Mouse (Mus musculus) granulocyte monocyte progenitor cell, adult 5-6 weeks (primary cell): ENCODE data around the gene Tefm. TPM values are rescaled to one million over a fixed set of nuclear protein-coding genes. Genes with fewer than 3 reads are reported as not detected.
"Not testable (repeated sequence)": the region's sequence is repeated elsewhere in the genome, so short reads cannot be mapped to it uniquely, and the experiment has no call there.

Experiments
- ATAC-seq: replicated peaks from 2 replicates; pipeline ENCODE4 v1.8.0; 2016; ENCODE audit warnings: mild to moderate bottlenecking, moderate TSS enrichment, inconsistent platforms; ENCODE audit not compliant: poor library complexity, severe bottlenecking
- total RNA-seq, 2 experiments: library from RNA; stranded (forward) in 1 of 2; stranded (reverse) in 1 of 2; fragments of 200-712, 200-1000 nt in 1 of 2; fragments of >200 nt in 1 of 2; fragmentation: Nextera tagmentation in 1 of 2; gene quantifications; 2 replicates each; pipeline ENCODE4 v1.2.3; 2014 to 2017

Tefm gene
- 23.9 and 27.3 TPM in 2 replicates for total RNA-seq (2014; fragmentation: Nextera tagmentation)
- 23.1 and 23.8 TPM in 2 replicates for total RNA-seq (2017)

DNA sequence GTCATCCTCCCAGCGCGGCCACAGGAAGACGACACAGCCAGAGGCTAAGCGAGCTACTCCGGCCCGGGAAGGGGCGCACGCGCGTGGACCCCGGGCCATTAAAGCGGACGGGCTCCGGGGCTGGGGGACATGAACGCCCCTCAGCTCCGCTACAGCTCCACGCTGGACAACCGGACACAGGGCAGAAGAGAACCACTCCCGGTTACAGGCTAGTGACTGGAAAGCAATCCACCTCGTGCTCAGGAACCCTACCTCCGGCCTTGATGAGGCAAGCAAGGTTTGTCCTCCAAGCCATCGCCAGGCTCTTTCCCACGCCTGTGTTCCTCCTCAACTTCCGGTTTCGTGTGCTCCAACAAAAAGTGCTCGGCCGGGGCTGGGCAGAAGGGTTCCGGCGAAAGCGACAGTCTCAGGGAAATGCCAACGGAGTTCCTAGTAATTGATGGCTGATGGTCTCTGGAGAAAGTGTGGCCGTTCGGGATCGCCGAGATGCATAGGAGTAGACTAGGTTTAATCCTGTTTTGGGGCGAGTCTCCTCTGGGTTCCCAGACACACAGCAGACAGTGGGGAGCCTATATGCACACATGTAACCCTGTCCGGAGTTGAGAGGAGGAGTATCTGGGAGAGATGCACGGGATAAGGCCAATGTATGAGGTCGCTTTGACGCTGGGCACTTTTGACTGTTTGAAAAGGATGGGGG is at the start of gene Tefm:
Gene Tefm, minus strand, starts transcription at position 351 of the 697 bp plus-strand sequence.
- peak; percentile 77 for ATAC-seq

DNA sequence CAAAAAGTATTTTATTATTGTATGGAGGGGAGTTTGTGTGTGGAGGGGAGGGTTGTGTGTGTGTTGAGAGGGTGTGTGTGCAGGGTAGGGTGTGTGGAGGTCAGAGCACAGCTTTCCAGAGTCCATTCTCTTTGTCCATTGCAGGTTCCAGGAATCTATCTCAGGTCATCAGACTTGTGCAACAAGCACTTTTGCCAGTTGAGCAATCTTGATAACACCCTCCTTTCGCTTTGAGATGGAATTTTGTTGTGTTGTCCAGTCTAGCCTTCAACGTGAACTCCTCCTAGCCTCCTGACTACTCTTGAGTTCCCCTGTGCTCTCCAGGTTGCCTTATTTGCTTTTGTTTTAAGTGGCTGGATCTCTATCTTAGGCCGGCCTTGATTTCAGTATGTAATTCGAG is 48.3 kb upstream of the Tefm start:
- no peak for ATAC-seq

DNA sequence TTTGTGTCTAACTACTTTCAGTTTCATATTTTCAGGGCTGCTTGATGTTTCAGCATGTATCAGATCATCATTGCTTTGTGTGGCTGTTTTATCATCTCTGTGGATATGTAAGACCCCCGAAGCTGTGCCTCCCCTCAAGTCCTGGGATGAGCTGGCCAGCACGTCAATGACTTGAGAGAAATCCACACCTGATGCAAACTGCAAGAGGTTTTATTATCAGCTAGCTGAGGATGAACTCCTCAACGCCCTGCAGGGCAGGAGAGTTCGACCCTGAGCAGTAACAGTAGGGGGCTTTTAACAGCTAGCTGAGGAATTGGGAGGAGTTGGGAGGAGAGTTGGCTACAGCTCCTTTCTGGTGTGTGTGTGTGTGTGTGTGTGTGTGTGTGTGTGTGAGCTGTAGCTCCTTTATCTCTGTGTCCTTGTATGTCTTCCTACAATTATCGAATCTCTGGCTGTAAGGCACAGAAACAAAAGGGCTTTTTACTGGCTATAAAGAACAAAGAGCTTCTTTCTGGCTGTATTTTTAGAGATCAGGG is 43.5 kb upstream of the Tefm start:
- ATAC-seq: not testable (repeated sequence)

DNA sequence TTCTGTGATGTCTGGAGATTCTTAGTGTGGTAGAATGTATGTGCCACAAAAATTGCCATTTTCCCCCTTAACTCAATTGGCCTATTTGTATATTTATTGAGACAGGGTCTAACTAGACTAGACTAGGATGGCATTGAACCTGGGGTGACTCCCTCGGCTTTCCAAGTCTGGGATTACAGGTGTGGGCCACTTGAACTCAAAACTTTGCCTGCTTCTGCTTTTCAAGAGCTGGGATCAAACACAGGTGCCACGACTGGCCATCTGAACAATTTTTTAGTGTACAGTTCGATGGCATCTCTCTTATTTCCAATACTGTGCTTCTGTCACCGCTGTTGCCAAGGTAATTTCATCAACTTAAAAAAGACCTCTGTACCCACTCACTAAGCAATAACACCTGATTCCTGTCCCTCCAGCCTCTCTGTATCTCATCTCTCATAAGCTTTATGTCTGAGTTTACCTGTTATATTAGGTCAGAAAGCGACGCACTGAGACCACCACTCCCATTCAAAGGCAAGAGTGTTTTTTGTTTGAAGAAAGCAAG is 42.6 kb upstream of the Tefm start:
- no peak for ATAC-seq

DNA sequence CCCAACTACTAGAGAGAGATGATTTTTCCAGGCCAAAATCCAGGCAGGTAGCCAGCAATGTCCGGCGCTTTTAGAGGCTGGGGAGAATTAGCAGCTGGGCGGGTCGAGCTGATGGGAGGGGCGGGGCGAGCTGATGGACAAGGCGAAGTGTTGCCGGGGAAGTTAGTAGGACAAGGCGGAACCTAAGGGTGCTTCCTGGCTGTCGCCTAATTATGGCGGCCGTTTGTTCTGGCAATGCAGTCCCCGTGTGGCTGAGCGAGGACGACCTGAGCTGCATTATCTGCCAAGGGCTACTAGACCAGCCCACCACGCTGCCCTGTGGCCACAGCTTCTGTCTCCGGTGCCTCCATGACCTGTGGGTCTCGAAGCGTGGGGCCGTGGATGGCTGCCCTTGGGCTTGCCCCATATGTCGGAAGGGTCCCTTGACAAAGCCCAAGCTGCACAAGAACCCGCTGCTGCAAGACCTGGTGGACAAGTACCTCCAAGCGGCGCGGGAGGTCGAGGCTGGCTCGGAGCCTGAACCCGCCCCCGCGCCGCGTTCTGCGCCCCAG is 41.8 kb upstream of the Tefm start, which contains the start of gene Rnf135:
Gene Rnf135, plus strand, starts transcription at position 147 of the 551 bp plus-strand sequence.
- ATAC-seq: peak; percentile 100

DNA sequence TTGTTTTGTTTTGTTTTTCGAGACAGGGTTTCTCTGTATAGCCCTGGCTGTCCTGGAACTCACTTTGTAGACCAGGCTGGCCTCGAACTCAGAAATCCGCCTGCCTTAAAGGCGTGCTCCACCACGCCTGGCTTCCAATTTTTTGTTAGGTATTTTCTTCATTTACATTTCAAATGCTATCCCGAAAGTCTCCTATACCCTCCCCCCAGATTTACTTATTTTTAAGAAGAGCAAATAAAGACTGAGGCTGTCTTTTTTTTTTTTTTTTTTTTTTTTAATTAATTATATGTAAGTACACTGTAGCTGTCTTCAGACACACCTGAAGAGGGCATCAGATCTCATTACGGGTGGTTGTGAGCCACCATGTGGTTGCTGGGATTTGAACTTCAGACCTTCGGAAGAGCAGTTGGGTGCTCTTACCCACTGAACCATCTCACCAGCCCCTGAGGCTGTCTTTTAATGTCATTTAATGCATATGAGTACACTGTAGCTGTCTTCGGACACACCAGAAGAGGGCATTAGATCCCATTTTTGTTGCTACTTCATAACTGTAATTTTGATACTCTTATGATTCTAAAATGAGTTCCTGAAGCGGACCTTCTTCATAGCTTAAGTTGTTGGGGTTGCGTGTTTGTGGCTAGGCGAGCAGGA is 41.2 kb upstream of the Tefm start:
- peak; percentile 47 for ATAC-seq

DNA sequence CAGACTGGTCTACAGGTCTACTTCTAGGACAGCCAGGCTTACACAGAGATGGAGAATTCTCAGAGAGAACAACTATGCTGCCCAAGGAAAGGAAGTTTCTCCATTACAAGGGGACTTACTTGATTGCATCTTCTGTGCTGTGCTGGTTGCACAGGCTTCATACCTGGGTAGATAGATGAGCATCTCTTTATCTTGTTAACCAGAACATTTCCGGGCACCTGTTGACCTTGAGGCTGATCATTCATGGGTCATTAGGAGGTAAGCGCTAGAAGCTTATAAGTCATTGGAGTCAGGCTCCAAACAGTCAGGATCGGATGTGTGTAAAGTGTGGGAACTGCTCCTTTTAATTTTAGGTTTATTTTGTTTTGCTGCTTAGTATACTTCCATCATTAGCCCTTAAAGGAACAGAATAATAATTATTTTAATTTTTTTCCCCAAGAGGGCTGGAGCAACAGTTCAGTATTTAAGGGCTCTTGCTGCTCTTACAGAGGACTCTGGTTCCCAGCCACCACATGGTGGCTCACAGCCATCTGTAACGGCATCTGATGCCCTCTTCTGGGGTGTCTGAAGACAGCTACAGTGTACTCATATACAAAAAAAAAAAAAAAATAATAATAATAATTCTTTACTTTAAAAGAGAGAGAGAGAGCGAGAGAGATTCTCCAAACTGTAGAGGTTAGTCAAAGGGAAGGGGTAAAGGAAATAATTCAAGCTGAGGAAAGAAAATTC is 39.2 kb upstream of the Tefm start:
- ATAC-seq: no peak

DNA sequence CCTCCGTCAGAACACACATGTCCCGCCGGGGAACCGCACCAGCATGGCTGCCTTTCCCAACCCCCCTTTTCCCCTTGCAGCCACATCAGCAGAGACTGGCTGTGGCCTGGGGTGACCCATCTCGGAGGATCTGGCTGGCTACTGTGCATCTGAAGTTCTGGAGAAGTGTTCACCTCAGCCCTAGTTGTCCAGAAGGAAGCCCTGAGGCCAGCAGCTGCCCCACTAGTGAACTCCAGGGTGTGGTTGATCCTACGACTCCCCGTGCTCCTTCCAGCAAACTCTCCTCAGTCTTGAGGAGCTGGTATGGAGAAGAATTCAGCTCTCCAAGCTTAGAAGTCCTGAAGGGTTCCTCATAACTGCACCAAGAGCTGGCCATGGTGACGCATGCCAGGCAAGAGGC is 36.3 kb upstream of the Tefm start:
- ATAC-seq: no peak

DNA sequence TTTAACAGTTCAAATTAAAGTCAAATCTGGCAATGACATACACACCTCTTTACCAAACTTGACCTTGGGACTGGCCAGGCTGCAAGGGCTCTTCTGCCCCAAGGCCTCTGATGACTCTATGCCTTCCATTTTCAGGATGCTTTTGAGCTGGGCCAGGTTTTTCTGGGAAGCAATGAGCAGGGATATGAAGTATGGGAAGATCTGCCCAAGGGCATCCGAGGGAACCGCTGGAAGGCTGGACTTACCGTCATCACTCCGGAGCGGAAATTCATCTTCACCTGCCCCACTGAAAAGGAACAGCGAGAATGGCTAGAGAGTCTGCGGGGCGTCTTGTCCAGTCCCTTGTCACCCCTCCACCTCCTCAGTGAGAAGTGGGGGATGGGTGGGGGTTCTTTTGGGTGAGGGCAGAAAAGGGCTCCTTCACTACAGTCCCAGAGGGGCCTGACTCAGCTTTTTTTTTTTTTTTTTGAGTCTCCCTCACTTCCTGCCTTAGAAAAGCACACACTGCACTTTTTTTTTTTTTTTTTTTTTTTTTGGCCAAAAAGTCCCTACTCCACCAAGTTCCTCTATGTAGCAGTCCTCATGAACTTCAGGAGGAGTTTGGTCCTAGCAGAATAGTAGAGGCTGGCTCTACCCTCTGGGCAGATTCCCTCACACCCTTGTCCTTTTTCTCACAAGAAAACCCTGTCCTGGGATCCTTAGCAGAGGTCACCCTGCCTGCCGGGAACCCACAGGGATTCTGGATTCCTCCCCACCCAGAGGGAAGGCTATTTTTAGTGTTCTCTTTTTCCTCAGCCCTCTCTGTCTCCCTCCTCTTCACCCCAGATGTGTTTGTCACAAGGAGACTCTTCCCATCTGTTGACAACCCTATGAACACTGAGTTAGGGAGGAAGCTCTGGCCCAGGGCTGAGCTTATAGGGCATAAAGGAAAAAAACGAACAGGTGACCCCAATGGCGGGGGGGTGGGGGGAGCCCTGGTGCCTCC is 35.2 kb upstream of the Tefm start:
- peak; percentile 52 for ATAC-seq

DNA sequence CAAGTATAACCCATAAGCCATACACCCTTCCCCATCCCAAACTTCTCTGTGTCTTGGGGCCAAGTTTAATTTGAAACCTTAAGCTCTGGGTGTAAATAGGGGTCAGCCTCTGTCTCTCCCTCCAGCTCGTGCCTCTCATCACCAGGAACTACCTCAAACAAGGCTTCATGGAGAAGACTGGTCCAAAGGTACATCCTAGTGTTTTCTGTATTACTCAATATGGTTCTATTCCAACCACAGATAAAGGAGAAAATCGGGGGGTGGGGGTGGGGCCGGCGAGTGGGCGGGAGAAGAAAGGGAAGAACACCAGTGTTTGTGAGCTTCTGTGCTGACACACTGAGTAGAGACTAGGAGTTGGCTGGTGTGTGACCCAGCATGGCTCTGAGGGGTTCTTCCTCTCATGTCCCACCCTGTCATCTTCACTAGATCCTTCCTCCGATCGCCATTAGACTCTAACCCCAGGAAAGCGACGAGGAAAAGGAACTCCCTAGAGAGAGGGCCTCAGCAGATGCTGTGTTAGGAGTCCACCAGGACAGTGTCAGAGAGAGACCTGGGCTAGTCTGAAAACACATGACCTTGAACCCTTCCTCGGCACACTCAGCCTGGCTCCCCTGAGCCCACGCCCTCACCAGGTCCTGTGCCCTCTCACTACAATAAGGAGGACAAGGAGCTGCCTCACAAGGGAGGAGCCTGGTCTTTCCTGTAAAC is 32.1 kb upstream of the Tefm start:
- no peak for ATAC-seq

DNA sequence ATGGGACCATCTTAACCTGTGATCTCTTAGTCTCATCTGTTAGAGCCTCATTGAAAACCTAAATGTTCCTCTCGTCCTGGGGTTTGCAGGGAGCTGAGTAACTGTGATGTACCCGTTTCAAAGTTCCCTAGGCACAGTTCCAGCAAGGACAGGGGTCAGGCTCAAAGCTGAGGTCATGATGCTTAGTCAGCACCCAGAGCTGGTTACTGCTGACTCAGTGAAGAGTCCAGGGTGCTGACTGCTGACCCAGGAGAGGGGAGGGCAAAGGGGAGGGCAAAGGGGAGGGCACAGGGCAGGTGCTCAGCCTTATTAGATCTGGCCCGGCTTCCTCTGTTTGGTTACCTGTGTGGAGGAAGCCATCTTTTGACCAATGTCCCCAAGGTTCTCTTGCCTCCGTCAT is 29.9 kb upstream of the Tefm start:
- ATAC-seq: no peak

DNA sequence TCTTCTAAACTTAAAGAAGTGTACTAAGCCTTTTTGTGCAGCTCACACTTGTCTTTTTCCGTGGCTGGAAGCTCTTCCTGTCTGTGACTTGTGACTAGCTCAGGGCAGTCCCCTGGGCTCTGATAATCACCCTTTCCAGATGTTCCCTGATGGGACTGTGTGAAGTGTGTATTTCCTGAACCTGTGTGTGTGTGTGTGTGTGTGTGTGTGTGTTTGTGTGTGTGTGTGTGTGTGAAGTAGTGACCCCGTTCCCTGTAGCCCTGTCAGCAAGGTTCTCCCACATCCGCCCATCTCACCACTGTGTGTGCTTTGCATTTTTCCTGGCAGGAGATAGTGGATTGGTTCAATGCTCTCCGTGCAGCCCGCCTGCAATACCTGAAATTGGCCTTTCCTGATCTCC is 28.4 kb upstream of the Tefm start:
- no peak for ATAC-seq

DNA sequence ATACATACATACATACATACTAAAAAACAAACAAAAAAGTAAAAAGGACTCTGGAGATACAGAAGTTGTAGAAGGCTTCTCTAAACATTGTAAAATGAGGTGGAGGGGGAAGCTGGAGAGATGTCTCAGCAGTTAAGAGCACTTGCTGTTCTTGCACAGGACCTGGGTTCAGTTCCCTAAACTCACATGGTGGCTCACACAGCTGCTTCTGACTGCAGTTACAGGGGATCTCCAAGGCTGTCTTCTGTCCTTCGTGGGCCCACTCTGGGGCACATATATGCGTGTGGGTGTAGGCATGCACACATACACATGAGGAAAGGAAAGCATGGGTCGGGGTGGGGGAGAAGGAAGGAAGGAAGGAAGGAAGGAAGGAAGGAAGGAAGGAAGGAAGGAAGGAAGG is 27.7 kb upstream of the Tefm start:
- peak; percentile 75 for ATAC-seq

DNA sequence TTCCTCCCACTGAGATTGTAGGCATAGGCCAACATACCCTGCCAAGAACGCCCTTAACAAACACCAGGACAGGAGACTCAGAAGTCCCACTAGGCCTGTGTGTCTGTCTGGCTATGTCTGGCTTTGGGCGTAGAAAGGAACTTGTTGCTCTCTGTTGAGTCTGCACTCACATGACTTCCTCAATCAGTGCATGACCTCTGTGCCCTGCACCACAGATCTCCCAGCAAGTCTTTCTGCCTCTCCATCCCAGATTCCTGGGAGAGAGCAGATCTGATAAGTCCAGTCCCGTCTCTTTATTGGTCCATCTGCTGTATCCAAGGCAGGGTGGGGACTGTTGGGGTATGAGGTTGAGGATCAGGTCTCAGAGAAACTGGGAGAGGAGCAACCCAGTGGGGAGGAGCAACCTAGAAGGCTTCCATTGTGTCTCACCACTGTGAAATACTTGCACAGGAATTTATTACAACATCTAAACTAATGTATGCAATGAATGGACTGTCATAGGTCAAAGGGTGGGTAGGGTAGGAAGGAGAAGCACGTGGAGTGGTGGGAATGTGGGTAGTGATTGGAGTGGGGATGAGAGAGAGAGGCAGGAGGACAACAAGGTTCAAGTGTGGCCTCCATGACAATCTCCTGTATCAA is 26.8 kb upstream of the Tefm start:
- peak; percentile 49; the same call in 1 of the 2 replicates for ATAC-seq

DNA sequence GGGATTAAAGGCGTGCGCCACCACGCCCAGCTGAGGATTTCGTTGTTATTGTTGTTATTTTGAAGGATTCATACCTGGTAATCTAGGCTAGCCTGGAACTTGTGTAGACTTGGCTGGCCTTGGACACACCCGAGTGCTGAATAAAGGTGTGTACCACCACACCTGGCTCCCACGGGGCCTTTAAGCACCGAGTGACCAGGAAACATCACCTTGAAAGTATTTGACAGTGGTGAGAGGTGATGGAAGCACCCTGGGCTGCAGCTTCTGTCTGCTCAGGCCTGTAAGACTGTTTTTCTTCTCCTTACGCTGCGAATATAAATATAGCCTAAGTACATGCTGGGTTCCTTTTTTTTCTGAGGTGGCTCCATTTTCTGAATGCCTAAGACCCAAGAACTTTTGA is 26.1 kb upstream of the Tefm start:
- ATAC-seq: no peak

DNA sequence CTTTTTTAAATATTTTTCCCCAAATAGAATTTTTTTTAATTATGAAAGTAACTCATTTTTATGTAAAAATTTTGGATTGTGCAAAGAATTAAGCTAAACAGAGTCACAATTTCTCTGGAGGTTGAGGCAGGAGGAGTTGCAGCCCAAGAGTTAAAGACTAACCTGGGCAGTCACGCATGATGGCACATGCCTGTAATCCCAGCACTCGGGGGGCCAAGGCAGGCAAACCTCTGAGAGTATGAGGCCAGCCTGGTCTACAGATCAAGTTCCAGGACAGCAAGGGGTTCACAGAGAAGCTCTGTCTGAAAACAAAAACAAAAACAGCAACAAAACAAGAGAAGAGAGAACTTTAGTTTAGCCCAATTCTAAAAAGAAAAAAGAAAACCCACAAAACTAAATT is 22.2 kb upstream of the Tefm start:
- no peak for ATAC-seq

DNA sequence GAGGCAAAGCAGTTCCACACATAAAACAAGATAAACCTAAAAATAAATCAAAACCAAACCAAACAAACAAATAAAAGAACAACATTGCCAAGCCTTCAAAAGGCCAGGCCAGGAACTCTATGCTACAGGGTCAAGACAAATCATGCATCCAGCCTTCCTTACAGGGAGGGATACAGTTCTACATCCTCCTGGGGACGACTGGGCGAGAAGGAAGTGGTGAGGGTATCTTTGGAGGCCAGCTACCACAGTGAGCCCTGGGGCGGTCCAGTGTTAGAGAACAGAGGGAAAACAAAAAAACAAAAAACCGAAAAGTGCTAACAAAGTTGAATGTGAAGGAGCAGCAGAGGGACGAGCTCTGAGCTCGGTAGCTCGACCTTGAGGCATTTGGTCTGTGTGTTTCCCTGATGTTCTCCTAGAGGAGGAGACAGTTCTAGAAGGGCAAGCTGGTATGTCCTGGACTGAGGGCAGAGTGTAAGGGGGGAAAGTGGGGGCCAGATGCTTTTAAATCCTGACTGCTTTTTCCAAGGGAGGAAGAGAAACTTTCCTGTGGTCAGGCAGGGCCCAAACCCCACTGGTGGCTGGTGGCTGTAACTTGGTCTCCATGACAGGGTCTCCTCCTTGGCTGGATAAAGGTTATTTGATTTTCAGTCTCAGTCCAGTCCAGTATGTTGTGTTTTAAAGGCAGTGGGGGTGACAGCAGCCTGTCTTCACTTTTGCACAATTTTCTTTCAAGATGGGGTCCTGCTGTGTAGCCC is 21.6 kb upstream of the Tefm start:
- peak; percentile 85 for ATAC-seq
